Mouse (Mus musculus) right cerebral cortex, postnatal 4 days (tissue): Measurements from ENCODE around the gene Mindy4b-ps.

ENCODE experiments used
- DNase-seq: peaks from one replicate; pipeline ENCODE4 v3.0.0-alpha.2; 2022

Gene Mindy4b-ps

DNA sequence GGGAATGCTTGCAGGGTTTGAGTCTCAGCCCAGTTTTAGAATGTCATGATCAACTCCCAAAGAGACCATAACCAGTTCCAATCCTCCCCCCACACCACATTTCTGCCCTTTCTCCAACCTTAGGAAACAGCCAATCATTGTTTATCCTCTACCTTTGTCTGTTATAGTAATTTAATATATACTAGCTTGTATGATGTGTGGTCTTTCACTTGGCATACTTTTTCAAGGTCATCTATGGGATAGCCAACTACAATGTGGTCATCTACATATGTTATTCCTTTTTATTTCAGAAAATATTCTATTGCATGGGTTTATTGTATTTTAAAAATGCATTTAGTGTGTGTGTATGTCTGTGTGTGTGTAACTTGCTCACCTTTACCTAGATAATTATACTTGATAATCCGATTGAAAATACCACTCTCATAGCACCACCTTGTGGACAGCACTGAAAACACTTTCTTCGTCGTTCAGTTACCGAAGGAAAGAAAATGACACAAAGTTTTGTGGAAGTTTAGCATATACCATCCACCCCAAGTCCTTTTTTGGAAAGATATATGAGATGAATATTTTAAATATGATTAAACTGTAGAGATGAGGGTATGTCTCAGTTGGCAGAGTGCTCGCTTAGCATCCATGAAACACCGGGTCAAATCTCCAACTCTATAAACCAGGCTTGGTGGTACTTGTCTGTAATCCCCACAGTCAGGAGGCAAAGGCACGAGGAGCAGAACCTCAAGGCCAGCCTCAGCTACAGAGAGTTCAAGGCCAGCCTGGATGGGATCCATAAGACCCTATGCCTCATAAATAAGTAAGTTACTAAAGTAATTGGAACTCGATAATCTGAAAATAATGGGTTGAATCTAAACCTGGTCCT, 37.7 kb downstream of the Mindy4b-ps start:
- no peak for DNase-seq

DNA sequence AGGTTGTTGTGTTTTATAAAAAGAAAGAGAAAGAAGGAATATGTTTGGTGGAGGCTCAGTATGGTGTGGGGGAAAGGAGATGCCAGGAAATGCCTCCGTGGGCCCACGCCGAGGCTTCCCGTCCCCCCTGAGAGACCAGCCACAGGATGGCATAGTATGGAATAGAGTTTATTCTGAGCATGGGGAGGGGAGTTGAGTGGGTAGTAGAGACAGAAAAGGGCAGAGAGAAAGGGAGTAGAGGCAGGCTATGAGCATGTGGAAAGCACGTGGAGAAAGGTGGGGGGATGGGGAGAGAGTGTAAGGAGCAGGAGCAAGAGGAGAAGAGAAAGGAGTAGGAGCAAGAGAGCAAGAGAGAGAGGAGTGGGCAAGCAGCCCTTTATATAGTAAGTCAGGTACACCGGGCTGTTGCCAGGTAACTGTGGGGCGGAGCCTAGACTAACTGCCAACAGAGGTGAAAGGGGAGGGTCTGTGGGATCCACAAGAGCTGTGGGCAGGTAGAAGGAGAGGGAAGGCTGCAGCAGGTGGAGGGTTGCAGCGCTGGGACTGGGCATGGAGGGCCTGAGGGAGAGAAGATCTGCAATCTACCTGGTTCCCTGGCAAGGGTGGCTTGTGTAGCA, 38.4 kb downstream of the Mindy4b-ps start:
- DNase-seq, result no peak

DNA sequence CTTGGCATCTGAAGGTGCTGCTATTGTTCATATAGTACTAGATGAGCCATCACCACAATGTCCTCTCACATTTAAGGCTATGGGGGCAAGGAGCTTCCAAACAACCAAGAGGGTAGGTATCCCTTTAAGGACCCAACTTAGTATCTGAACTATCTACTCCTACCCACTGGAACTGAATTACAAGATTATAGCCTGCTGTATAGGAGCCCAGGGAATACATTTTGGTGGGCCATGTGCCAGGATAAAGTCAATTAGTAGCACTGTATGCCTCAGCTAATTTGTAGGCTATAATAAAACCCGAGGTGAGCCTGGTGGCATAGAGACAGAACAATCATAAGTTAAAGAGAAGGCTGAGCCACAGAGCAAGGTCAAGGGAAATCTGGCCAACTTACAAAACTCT, 65.7 kb downstream of the Mindy4b-ps start:
- DNase-seq, result no peak

- no peak for DNase-seq
Measured at GRCm38 (mm10) chr3:58755769-58756168, 66.3 kb downstream of the Mindy4b-ps start.

- DNase-seq, result no peak
Measured at GRCm38 (mm10) chr3:58754361-58754760, 67.8 kb downstream of the Mindy4b-ps start.

DNA sequence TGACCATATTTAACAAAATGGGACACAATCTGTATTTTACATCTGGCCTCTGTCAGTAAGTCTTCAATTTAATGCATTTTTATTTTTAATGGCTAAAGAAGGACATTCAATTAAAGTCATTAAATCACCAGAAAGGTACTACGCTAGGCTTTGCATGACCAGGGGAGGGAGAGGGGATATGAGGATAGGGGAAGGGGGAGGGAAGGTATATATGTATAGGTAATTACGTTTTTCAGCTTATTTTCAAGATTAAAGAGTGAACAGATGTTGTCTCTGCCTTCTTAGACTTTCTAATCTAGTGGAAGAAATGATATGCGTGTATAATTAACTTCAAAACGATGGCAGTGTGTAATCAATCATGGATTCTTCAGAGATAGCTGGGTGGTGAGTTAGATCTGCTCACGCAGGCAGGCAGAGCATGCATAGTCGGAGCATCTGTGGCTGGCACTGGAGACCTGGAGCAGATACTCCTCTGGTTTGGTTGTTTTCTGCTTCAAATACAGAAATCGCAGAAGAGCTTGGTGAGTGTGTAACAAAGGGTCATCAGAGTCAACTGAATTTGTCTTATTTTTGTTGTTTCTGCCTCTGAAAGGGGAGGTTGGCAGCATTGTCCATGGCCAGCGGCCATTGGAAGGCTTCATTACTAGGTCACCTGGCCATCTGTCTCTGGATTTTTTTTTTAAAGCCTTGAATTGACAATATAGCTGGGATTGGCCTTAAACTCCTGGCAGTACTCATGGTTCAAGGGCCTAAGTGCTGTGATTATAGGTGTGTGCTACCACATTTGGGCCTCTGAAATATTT, 70.1 kb downstream of the Mindy4b-ps start:
- no peak for DNase-seq

DNA sequence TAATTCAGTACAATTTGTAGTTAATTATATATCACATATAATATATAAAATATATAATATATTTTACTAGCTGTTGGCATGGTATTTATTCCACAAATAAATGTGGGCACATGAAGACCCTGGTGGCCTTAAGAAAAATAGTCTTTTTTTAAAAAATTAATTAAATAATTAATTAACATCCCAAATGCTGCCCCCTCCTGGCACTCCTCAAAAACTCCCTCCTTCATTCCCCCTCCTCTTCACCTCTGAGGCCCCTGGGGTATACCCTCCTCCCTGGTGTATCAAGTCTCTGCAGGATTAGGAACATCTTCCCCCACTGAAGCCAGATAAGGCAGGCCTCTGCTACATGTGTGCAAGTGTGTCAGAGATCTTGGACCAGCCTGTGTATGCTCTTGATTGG, 73.4 kb downstream of the Mindy4b-ps start:
- DNase-seq, result no peak

- no peak for DNase-seq
Measured at GRCm38 (mm10) chr3:58747924-58748323, 74.2 kb downstream of the Mindy4b-ps start.

DNA sequence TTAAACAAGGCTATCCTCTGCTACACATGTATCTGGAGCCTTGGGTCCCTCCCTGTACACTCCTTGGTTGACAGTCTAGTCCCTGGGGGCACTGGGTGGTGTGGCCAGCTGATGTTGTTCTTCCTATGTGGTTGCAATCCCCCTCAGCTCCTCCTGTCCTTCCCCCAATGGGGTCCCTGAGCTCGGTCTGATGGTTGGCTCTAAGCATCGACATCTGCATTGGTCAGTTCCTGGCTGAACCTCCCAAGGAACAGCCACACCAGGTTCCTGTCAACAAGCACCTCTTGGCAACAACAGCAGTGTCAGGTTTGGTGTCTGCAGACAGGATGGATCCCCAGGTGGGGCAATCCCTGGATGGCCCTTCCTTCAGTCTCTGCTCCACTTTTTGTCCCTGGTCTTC, 82.6 kb downstream of the Mindy4b-ps start:
- DNase-seq, result no peak
